Mouse (Mus musculus) liver, adult (tissue): ENCODE results near the gene Gck.

Experiments used
- GATA4 ChIP-seq: IDR thresholded peaks from 2 replicates; pipeline ENCODE4 v1.6.1; 2014; ENCODE audit warnings: mild to moderate bottlenecking, low read length; ENCODE audit not compliant: insufficient replicate concordance

Gene Gck

GRCm38 (mm10) chr11:5872707-5873106 lies 77.2 kb downstream of the Gck start:
- no peak for TF ChIP-seq GATA4

- TF ChIP-seq GATA4: no peak
These were observed 79.8 kb downstream of the Gck start for GRCm38 (mm10) chr11:5870069-5870468.

- no peak for TF ChIP-seq GATA4
These were observed 80.5 kb downstream of the Gck start for GRCm38 (mm10) chr11:5869331-5869730.

- no peak for TF ChIP-seq GATA4
These were observed 81.6 kb downstream of the Gck start for GRCm38 (mm10) chr11:5868324-5868723.

GRCm38 (mm10) chr11:5867196-5867595 lies 82.7 kb downstream of the Gck start:
- no peak for TF ChIP-seq GATA4

- TF ChIP-seq GATA4: no peak
These were observed 87.3 kb downstream of the Gck start for GRCm38 (mm10) chr11:5862394-5863105.

- no peak for TF ChIP-seq GATA4
These were observed 88.0 kb downstream of the Gck start, which contains the start of gene Aebp1 for GRCm38 (mm10) chr11:5861678-5862393. Gene Aebp1, plus strand, starts transcription at chr11:5861947.

GRCm38 (mm10) chr11:5860639-5861038 lies 89.2 kb downstream of the Gck start:
- no peak for TF ChIP-seq GATA4

- no peak for TF ChIP-seq GATA4
These were observed 89.9 kb downstream of the Gck start for GRCm38 (mm10) chr11:5859883-5860550.

- no peak for TF ChIP-seq GATA4
These were observed 91.2 kb downstream of the Gck start for GRCm38 (mm10) chr11:5858723-5859122.

- no peak for TF ChIP-seq GATA4
These were observed 93.3 kb downstream of the Gck start for GRCm38 (mm10) chr11:5856479-5857130.

- TF ChIP-seq GATA4: no peak
These were observed 94.0 kb downstream of the Gck start for GRCm38 (mm10) chr11:5855902-5856301.

- TF ChIP-seq GATA4: no peak
These were observed 94.4 kb downstream of the Gck start for GRCm38 (mm10) chr11:5855481-5855880.

- TF ChIP-seq GATA4: no peak
These were observed 97.6 kb downstream of the Gck start for GRCm38 (mm10) chr11:5852314-5852713.

- TF ChIP-seq GATA4: no peak
These were observed 98.7 kb downstream of the Gck start for GRCm38 (mm10) chr11:5851021-5851736.
